ENCODE assay signal across 23 mouse cellular contexts in the genomic region with DNA sequence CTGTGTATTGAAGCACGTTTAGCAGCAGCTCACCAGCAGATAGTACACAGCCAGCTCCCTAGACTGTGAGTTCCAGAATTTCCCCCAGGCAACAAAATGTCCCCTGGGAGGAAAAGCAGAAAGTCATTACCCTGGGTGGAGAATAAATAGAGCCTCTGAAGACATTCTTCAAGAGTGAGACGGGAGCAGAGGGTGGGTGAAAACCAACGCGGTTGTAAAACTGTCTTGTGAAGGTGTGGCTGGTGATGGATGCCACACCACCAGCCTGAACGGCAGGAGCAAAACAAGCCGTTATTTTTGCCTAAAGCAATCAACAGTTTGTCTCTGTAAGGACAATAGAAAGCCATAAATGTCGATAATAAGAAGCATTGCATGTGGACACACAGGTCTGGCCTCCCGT.
A peak's percentile ranks its signal among the peaks of the same experiment; 100 is the strongest.
DNase-seq lines count a peak whose midpoint lies in the region; ATAC-seq and TF ChIP-seq lines count a peak whose summit lies in the region.
"Had no signal": no experiment of that assay in that cellular context is flagged by ENCODE, and none has a peak within 500 bp of the region (broad histone marks: within the 10 kb centered on the region; RNA-seq: fewer than 3 reads in every experiment).

No protein-coding gene starts in this region.

- no peaks in the 10 kb centered on the region for H3K79me3 ChIP-seq in C2C12 (ENCODE audit: low read depth)

- H3K27ac ChIP-seq in limb, embryonic 11.5 days (replicated peaks; ENCODE audit: low read depth, low read length) = no peak overlapping the region
- no peak overlapping the region for H3K27ac ChIP-seq in neural tube, embryonic 15.5 days (replicated peaks)
- no peak overlapping the region for H3K27ac ChIP-seq in liver, embryonic 12.5 days
- H3K27ac ChIP-seq in hindbrain, embryonic 11.5 days (ENCODE audit: low read depth, low read length) = no peak overlapping the region
- H3K27ac ChIP-seq: embryonic facial prominence, embryonic 13.5 days; forebrain, embryonic 13.5 days; gastrocnemius, adult 2 months; heart, embryonic 13.5 days; hindbrain, embryonic 13.5 days; hindbrain, postnatal 0 days; intestine, embryonic 15.5 days had no signal

- no peak overlapping the region for H3K9ac ChIP-seq in limb, embryonic 11.5 days (ENCODE audit: low read length)
- no peak overlapping the region for H3K9ac ChIP-seq in neural tube, embryonic 15.5 days (replicated peaks)
- no peak overlapping the region for H3K9ac ChIP-seq in liver, embryonic 12.5 days
- no peak overlapping the region for H3K9ac ChIP-seq in hindbrain, embryonic 11.5 days (ENCODE audit: low read depth, low read length)
- H3K9ac ChIP-seq: embryonic facial prominence, embryonic 13.5 days; forebrain, embryonic 13.5 days; forebrain, postnatal 0 days; heart, embryonic 13.5 days; hindbrain, embryonic 13.5 days; intestine, embryonic 15.5 days had no signal

- no peak for ATAC-seq in limb, embryonic 11.5 days (ENCODE audit: insufficient number of reproducible peaks, low FRiP score, low TSS enrichment, low read depth)
- peak; percentile 42; the same call in 1 of the 2 replicates for ATAC-seq in neural tube, embryonic 15.5 days (ENCODE audit: low FRiP score)
- ATAC-seq in liver, embryonic 12.5 days = no peak
- no peak for ATAC-seq in hindbrain, embryonic 11.5 days (ENCODE audit: low FRiP score)
- ATAC-seq: CD4-positive, CD25-positive, alpha-beta regulatory T cell, adult 4 months; forebrain, embryonic 13.5 days; forebrain, postnatal 0 days; hindbrain, postnatal 0 days; intestine, embryonic 15.5 days had no signal

- H3K4me1 ChIP-seq in limb, embryonic 11.5 days (ENCODE audit: control insufficient read depth, insufficient read depth, low read length) = peaks cover 5% of the 10 kb centered on the region
- peaks cover 30% of the 10 kb centered on the region for H3K4me1 ChIP-seq in neural tube, embryonic 15.5 days
- H3K4me1 ChIP-seq in liver, embryonic 12.5 days = no peaks in the 10 kb centered on the region
- H3K4me1 ChIP-seq in hindbrain, embryonic 11.5 days (replicated peaks; ENCODE audit: control insufficient read depth, insufficient read depth, low read length) = 0 out of 2 replicates have a peak, but pooled peaks cover 3% of the 10 kb centered on the region
- H3K4me1 ChIP-seq: embryonic facial prominence, embryonic 13.5 days; heart, embryonic 13.5 days; intestine, embryonic 15.5 days had no signal

- no peaks in the 10 kb centered on the region for H3K36me3 ChIP-seq in C2C12 (ENCODE audit: control insufficient read depth, insufficient read depth)
- no peaks in the 10 kb centered on the region for H3K36me3 ChIP-seq in limb, embryonic 11.5 days (ENCODE audit: control insufficient read depth, insufficient read depth, low read length)
- H3K36me3 ChIP-seq in neural tube, embryonic 15.5 days = no peaks in the 10 kb centered on the region
- no peaks in the 10 kb centered on the region for H3K36me3 ChIP-seq in liver, embryonic 12.5 days
- no peaks in the 10 kb centered on the region for H3K36me3 ChIP-seq in hindbrain, embryonic 11.5 days (ENCODE audit: control insufficient read depth, insufficient read depth, low read length)
- H3K36me3 ChIP-seq: embryonic facial prominence, embryonic 13.5 days; G1E; heart, embryonic 13.5 days; hindbrain, embryonic 13.5 days; intestine, embryonic 15.5 days had no signal

- TF ChIP-seq CTCF in C2C12 (IDR thresholded peaks at IDR 0.05; ENCODE audit: control insufficient read depth, insufficient read depth, insufficient read length) = no peak

- peak; percentile 29 for DNase-seq in MN1 (ENCODE audit: low spot score)
- DNase-seq in limb, embryonic 11.5 days (ENCODE audit: low spot score) = peak; percentile 40
- no peak for DNase-seq in hindbrain, embryonic 11.5 days (ENCODE audit: low spot score)
- DNase-seq: adrenal gland, adult 2 months; adrenal gland, postnatal 25 days; cerebellum, adult 18-20 months; cerebellum, adult 9-11 months; cerebellum, postnatal 36 days; forebrain, postnatal 0 days; gastrocnemius, adult 2 months; gastrocnemius, postnatal 25 days; heart, postnatal 4 days had no signal

- no peak overlapping the region for H3K4me2 ChIP-seq in limb, embryonic 11.5 days (ENCODE audit: low read depth, severe bottlenecking)
- no peak overlapping the region for H3K4me2 ChIP-seq in neural tube, embryonic 15.5 days
- no peak overlapping the region for H3K4me2 ChIP-seq in liver, embryonic 12.5 days
- no peak overlapping the region for H3K4me2 ChIP-seq in hindbrain, embryonic 11.5 days (replicated peaks; ENCODE audit: low read depth, low read length)
- H3K4me2 ChIP-seq: embryonic facial prominence, embryonic 13.5 days; forebrain, embryonic 13.5 days; heart, embryonic 13.5 days; hindbrain, embryonic 13.5 days; intestine, embryonic 15.5 days had no signal

- peak overlapping the region; percentile 44 for H3ac ChIP-seq in C2C12 (ENCODE audit: control insufficient read depth, insufficient read length, low read depth)

- no peaks in the 10 kb centered on the region for H3K9me3 ChIP-seq in limb, embryonic 11.5 days (ENCODE audit: control insufficient read depth, low read length)
- H3K9me3 ChIP-seq in neural tube, embryonic 15.5 days (replicated peaks) = no peaks in the 10 kb centered on the region
- no peaks in the 10 kb centered on the region for H3K9me3 ChIP-seq in liver, embryonic 12.5 days (replicated peaks)
- no peaks in the 10 kb centered on the region for H3K9me3 ChIP-seq in hindbrain, embryonic 11.5 days (ENCODE audit: control insufficient read depth, low read length)
- H3K9me3 ChIP-seq: embryonic facial prominence, embryonic 13.5 days; forebrain, embryonic 13.5 days; G1E; heart, embryonic 13.5 days; hindbrain, embryonic 13.5 days; intestine, embryonic 15.5 days had no signal

- no peak overlapping the region for H3K4me3 ChIP-seq in C2C12 (ENCODE audit: insufficient read depth, poor library complexity, severe bottlenecking)
- H3K4me3 ChIP-seq in limb, embryonic 11.5 days (ENCODE audit: low read depth, low read length) = no peak overlapping the region
- no peak overlapping the region for H3K4me3 ChIP-seq in neural tube, embryonic 15.5 days (replicated peaks)
- H3K4me3 ChIP-seq in liver, embryonic 12.5 days = no peak overlapping the region
- no peak overlapping the region for H3K4me3 ChIP-seq in hindbrain, embryonic 11.5 days (ENCODE audit: low read depth, low read length)
- H3K4me3 ChIP-seq: embryonic facial prominence, embryonic 13.5 days; forebrain, embryonic 13.5 days; gastrocnemius, adult 2 months; heart, embryonic 13.5 days; hindbrain, embryonic 13.5 days; intestine, embryonic 15.5 days had no signal

- no peaks in the 10 kb centered on the region for H3K79me2 ChIP-seq in C2C12 (ENCODE audit: control insufficient read depth, insufficient read depth)

- peaks cover 8% of the 10 kb centered on the region for H3K27me3 ChIP-seq in C2C12 (ENCODE audit: control insufficient read depth, insufficient read depth, insufficient read length)
- H3K27me3 ChIP-seq in limb, embryonic 11.5 days (ENCODE audit: control insufficient read depth, insufficient read depth, low read length) = no peaks in the 10 kb centered on the region
- H3K27me3 ChIP-seq in neural tube, embryonic 15.5 days (replicated peaks) = peaks cover 7% of the 10 kb centered on the region; the same call in 1 of the 2 replicates
- H3K27me3 ChIP-seq in liver, embryonic 12.5 days (replicated peaks) = no peaks in the 10 kb centered on the region
- H3K27me3 ChIP-seq in hindbrain, embryonic 11.5 days (ENCODE audit: control insufficient read depth, insufficient read depth, low read length) = no peaks in the 10 kb centered on the region
- H3K27me3 ChIP-seq: embryonic facial prominence, embryonic 13.5 days; forebrain, embryonic 13.5 days; heart, embryonic 13.5 days; hindbrain, embryonic 13.5 days; intestine, embryonic 15.5 days had no signal

- WGBS in limb, embryonic 11.5 days = 2% methylated on average over 8 of the region's 8 CpGs
- 5% methylated on average over 8 of the region's 8 CpGs for WGBS in neural tube, embryonic 15.5 days
- 48% methylated on average over 8 of the region's 8 CpGs for WGBS in liver, embryonic 12.5 days (ENCODE audit: insufficient replicate concordance)
- 43% methylated on average over 8 of the region's 8 CpGs for WGBS in hindbrain, embryonic 11.5 days

TF ChIP-seq in C2C12, 6 proteins besides CTCF, POLR2A, EP300 and RAD21:
- no peak for TF ChIP-seq USF1 (IDR thresholded peaks at IDR 0.05; ENCODE audit: low read depth)
- TF ChIP-seq CEBPB (IDR thresholded peaks at IDR 0.05; ENCODE audit: low read depth) = no peak
- TF ChIP-seq MYOG (IDR thresholded peaks at IDR 0.05; ENCODE audit: control insufficient read depth, extremely low read depth, insufficient read length) = no peak
- no peak for TF ChIP-seq MYOD1 (IDR thresholded peaks at IDR 0.05; ENCODE audit: control insufficient read depth, insufficient read length, low read depth)
- TF ChIP-seq MAX (IDR thresholded peaks at IDR 0.05) = no peak
- no peak for TF ChIP-seq FOSL1 (IDR thresholded peaks at IDR 0.05; ENCODE audit: insufficient read depth, low read length, poor library complexity, severe bottlenecking)
TF ChIP-seq in C2C12: peak in this region for 0.
